Mouse (Mus musculus): ENCODE results near the gene Cdx2. TPM values are rescaled to one million over a fixed set of nuclear protein-coding genes. Genes with fewer than 3 reads are reported as not detected.

The Cdx2 gene
- polyA plus RNA-seq, 1 experiment = 0.03 TPM

GRCm38 (mm10) chr5:147300917-147301780, 5.9 kb downstream of the Cdx2 start:
- TF ChIP-seq TAL1 (IDR thresholded peaks at IDR 0.05; ENCODE audit: low read length) (no peak), GATA1 (IDR thresholded peaks at IDR 0.05; ENCODE audit: low read length) (no peak)
- Histone ChIP-seq H3K4me1 (ENCODE audit: control insufficient read depth) (no peaks in the 10 kb centered on the region), H3K36me3 (ENCODE audit: control insufficient read depth) (no peaks in the 10 kb centered on the region), H3K27me3 (ENCODE audit: control insufficient read depth) (peaks cover 88% of the 10 kb centered on the region), H3K9me3 (ENCODE audit: control insufficient read depth, low read length) (no peaks in the 10 kb centered on the region), H3K4me3 (replicated peaks) (no peak overlapping the region)

GRCm38 (mm10) chr5:147300001-147300363, 7.1 kb downstream of the Cdx2 start:
- Histone ChIP-seq H3K36me3 (ENCODE audit: control insufficient read depth) (no peaks in the 10 kb centered on the region), H3K4me3 (replicated peaks) (no peak overlapping the region), H3K9me3 (ENCODE audit: control insufficient read depth, low read length) (no peaks in the 10 kb centered on the region), H3K4me1 (ENCODE audit: control insufficient read depth) (no peaks in the 10 kb centered on the region), H3K27me3 (ENCODE audit: control insufficient read depth) (peaks cover 84% of the 10 kb centered on the region)
- TF ChIP-seq TAL1 (IDR thresholded peaks at IDR 0.05; ENCODE audit: low read length) (no peak), GATA1 (IDR thresholded peaks at IDR 0.05; ENCODE audit: low read length) (no peak)

- TF ChIP-seq TAL1 (IDR thresholded peaks at IDR 0.05; ENCODE audit: low read length) = no peak
- TF ChIP-seq GATA1 (IDR thresholded peaks at IDR 0.05; ENCODE audit: low read length) = no peak
- Histone ChIP-seq H3K4me3 (replicated peaks) (no peak overlapping the region), H3K4me1 (ENCODE audit: control insufficient read depth) (no peaks in the 10 kb centered on the region), H3K36me3 (ENCODE audit: control insufficient read depth) (no peaks in the 10 kb centered on the region), H3K27me3 (ENCODE audit: control insufficient read depth) (peaks cover 84% of the 10 kb centered on the region), H3K9me3 (ENCODE audit: control insufficient read depth, low read length) (no peaks in the 10 kb centered on the region)
Measured at GRCm38 (mm10) chr5:147299255-147300000, 7.6 kb downstream of the Cdx2 start.

GRCm38 (mm10) chr5:147297249-147297648, 9.8 kb downstream of the Cdx2 start:
- TF ChIP-seq GATA1 (IDR thresholded peaks at IDR 0.05; ENCODE audit: low read length) = no peak
- no peak for TF ChIP-seq TAL1 (IDR thresholded peaks at IDR 0.05; ENCODE audit: low read length)
- Histone ChIP-seq H3K36me3 (ENCODE audit: control insufficient read depth) (no peaks in the 10 kb centered on the region), H3K4me1 (ENCODE audit: control insufficient read depth) (peaks cover 1% of the 10 kb centered on the region), H3K9me3 (ENCODE audit: control insufficient read depth, low read length) (no peaks in the 10 kb centered on the region), H3K4me3 (replicated peaks) (no peak overlapping the region), H3K27me3 (ENCODE audit: control insufficient read depth) (peaks cover 81% of the 10 kb centered on the region)

GRCm38 (mm10) chr5:147294121-147294520, 12.9 kb downstream of the Cdx2 start:
- no peaks in the 10 kb centered on the region for H3K36me3 ChIP-seq (ENCODE audit: control insufficient read depth)
- peaks cover 54% of the 10 kb centered on the region for H3K27me3 ChIP-seq (ENCODE audit: control insufficient read depth)
- no peaks in the 10 kb centered on the region for H3K9me3 ChIP-seq (ENCODE audit: control insufficient read depth, low read length)
- H3K4me3 ChIP-seq (replicated peaks) = no peak overlapping the region
- H3K4me1 ChIP-seq (ENCODE audit: control insufficient read depth) = peaks cover 1% of the 10 kb centered on the region
- no peak for TF ChIP-seq GATA1 (IDR thresholded peaks at IDR 0.05; ENCODE audit: low read length)

GRCm38 (mm10) chr5:147293127-147293910, 13.8 kb downstream of the Cdx2 start:
- Histone ChIP-seq H3K4me3 (replicated peaks) (no peak overlapping the region), H3K9me3 (ENCODE audit: control insufficient read depth, low read length) (no peaks in the 10 kb centered on the region), H3K36me3 (ENCODE audit: control insufficient read depth) (no peaks in the 10 kb centered on the region), H3K27me3 (ENCODE audit: control insufficient read depth) (peaks cover 47% of the 10 kb centered on the region), H3K4me1 (ENCODE audit: control insufficient read depth) (peaks cover 1% of the 10 kb centered on the region)
- TF ChIP-seq GATA1 (IDR thresholded peaks at IDR 0.05; ENCODE audit: low read length) (no peak), TAL1 (IDR thresholded peaks at IDR 0.05; ENCODE audit: low read length) (no peak)

GRCm38 (mm10) chr5:147292506-147293120, 14.5 kb downstream of the Cdx2 start:
- H3K27me3 ChIP-seq (ENCODE audit: control insufficient read depth) = peaks cover 41% of the 10 kb centered on the region
- H3K9me3 ChIP-seq (ENCODE audit: control insufficient read depth, low read length) = no peaks in the 10 kb centered on the region
- H3K36me3 ChIP-seq (ENCODE audit: control insufficient read depth) = no peaks in the 10 kb centered on the region
- H3K4me3 ChIP-seq (replicated peaks) = no peak overlapping the region
- H3K4me1 ChIP-seq (ENCODE audit: control insufficient read depth) = peaks cover 1% of the 10 kb centered on the region
- TF ChIP-seq GATA1 (IDR thresholded peaks at IDR 0.05; ENCODE audit: low read length) (no peak), TAL1 (IDR thresholded peaks at IDR 0.05; ENCODE audit: low read length) (no peak)

- no peaks in the 10 kb centered on the region for H3K36me3 ChIP-seq (ENCODE audit: control insufficient read depth)
- no peak for TF ChIP-seq GATA1 (IDR thresholded peaks at IDR 0.05; ENCODE audit: low read length)
- no peak for TF ChIP-seq TAL1 (IDR thresholded peaks at IDR 0.05; ENCODE audit: low read length)
- H3K4me3 ChIP-seq (replicated peaks) = no peak overlapping the region
- H3K9me3 ChIP-seq (ENCODE audit: control insufficient read depth, low read length) = no peaks in the 10 kb centered on the region
- peaks cover 36% of the 10 kb centered on the region for H3K27me3 ChIP-seq (ENCODE audit: control insufficient read depth)
- peaks cover 1% of the 10 kb centered on the region for H3K4me1 ChIP-seq (ENCODE audit: control insufficient read depth)
Measured at GRCm38 (mm10) chr5:147291764-147292505, 15.1 kb downstream of the Cdx2 start.

Measured in erythroblast, embryonic 14.5 days (primary cell).